Mouse (Mus musculus) WW6 (cell line): ENCODE data around the gene Olfr49.
"Not testable (repeated sequence)": the region's sequence is repeated elsewhere in the genome, so short reads cannot be mapped to it uniquely, and the experiment has no call there.

Source experiments
- DNase-seq: peaks from one replicate; pipeline ENCODE4 v3.0.0-alpha.2; 2013; ENCODE audit warnings: low read depth, low spot score

The Olfr49 gene

DNA sequence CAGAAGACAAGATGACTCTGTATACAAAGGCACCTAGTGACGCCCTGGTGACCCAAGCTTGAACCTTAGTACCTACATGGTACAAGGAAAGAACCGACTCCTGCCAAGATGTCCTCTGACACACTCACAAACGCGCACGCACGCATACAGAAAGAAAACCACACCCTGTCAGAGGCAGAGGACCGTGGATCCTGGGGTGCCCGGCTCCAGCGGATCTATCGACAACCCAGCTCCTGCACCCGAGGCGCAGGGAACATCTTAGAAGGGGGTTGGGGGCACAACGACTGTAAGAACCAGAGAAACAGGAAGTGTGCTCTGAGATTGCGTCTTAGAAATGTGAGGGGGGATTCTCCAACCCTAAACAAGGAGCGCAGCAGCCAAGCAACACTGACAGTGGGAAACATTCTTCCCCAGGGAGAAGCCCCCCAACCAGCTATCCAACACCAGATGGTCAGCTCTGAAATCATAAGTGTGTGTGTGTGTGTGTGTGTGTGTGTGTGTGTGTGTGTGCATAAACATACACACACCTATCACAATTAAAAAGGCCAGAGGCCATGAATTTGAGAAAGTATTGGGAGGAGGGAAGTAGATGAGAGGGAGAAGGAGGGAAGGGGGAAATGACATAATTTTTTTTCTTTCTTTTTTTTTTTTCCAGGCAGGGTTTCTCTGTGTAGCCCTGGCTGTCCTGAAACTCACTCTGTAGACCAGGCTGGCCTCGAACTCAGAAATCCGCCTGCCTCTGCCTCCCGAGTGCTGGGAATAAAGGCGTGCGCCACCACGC is 53.4 kb downstream of the Olfr49 start:
- no peak for DNase-seq

DNA sequence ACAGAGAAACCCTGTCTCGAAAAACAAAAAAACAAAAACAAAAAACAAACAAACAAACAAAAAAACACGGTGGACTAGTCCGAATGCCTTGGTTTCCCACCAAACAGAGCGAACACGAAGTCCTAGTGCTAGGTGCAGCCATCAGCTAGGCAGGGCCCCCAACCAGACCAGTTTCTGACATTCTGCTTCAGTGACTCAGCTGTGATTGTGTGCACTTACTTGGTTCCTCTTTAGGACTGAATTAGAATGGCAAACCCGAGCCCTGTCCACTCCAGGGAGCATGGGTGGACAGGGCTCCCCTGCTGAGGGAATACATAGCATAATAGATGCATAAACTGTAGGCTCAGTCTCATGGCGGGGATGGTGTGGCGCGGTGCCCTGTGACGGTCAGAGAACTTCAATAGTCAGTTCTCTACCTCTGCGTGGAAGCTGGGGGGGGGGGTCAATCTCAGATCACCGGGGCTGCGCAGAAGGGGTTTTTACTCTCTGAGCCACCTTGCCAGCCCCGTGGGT is 54.0 kb downstream of the Olfr49 start:
- no peak for DNase-seq

DNA sequence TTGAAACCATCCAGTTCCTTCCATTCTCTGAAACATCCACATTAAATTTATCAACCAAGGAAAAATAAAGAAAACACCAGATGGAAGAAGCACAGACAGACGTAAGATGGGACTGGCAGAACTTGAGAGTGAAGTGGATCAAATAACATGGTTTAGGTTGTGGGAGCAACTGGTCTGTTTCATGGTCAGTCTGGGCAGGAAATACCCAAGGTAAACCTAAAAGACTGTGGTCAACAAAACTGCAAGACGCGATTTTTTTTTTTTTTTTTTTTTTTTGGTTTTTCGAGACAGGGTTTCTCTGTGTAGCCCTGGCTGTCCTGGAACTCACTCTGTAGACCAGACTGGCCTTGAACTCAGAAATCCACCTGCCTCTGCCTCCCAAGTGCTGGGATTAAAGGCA is 54.9 kb downstream of the Olfr49 start:
- not testable (repeated sequence) for DNase-seq

DNA sequence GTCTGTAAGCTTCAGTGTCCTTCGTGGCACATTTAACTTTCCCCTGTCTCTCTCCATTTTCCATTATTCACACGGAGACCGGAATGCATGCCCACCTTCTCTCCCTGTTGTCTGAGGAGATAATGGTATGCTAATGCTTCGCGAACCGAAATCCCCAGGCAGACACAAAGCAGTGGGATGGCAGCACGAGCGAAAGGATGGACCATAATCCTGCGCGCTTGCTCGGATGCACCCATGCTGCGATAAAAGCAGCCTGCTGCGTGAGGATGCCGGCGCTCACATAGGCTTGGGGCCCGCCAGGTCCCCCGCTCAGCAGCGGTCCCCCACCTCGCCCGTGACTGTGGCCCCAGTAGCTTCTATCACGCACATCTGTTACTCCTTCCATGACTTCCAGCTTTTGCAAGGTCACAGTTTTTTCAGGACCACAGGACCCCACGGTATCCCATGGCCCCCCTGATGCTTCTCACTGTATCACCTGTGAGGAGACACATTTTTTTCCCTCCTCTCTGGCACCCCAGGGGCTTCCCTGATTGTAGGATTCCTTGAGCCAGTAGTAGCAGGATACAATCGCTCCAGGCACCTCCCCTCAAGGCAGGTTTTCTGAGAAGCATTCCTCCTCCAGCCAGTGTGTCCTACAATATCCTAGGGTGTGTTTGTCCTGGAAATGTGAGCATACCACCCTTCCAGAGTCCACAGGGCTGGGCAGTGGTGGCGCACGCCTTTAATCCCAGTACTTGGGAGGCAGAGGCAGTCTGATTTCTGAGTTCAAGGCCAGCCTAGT is 55.6 kb downstream of the Olfr49 start:
- no peak for DNase-seq

DNA sequence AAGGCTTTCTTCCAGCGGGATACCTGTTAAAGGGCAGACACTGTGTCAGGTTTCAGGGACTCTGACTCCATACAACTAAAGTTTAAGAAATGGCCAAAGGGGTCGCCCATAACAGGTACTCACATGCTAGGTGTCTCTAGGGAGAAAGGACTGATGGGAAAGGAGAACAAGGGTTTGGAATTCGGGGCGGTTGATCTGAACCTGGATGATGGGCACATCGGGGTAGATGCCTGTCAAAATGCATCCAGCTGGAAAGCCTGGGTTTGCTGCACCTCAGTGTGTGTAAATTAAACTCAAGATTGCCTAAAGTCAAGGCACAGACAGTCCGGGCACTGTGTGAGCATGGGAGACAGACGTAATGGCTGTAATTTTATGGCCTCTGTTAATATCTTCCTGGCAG is 56.2 kb downstream of the Olfr49 start:
- DNase-seq = no peak
